Mouse (Mus musculus) ES-E14 (cell line): ENCODE measurements at regions not wholly inside any gene's neighbourhood (a gene's known extent, or its start where the extent isn't known, plus 50 kb on each side); places are given as distances from the start of the nearest gene placed in this dataset.

Experiments used
- CHD2 ChIP-seq: IDR thresholded peaks from 2 replicates; pipeline ENCODE4 v1.6.1; 2014; ENCODE audit warnings: mild to moderate bottlenecking, low read depth, low read length, inconsistent platforms
- HCFC1 ChIP-seq: IDR thresholded peaks from 2 replicates; pipeline ENCODE4 v1.6.1; 2012; ENCODE audit warnings: low read length, inconsistent platforms, borderline replicate concordance; ENCODE audit not compliant: insufficient read depth
- MAFK ChIP-seq: IDR thresholded peaks from 2 replicates; pipeline ENCODE4 v1.6.1; 2014; ENCODE audit warnings: mild to moderate bottlenecking, low read depth, low read length, inconsistent platforms; ENCODE audit not compliant: insufficient read depth
- ZC3H11A ChIP-seq: IDR thresholded peaks from 2 replicates; pipeline ENCODE4 v1.6.1; 2012; ENCODE audit warnings: low read depth, mild to moderate bottlenecking, inconsistent platforms, low read length, borderline replicate concordance
- ZNF384 ChIP-seq: IDR thresholded peaks from 2 replicates; pipeline ENCODE4 v1.6.1; 2012; ENCODE audit warnings: low read depth, low read length, inconsistent platforms

DNA sequence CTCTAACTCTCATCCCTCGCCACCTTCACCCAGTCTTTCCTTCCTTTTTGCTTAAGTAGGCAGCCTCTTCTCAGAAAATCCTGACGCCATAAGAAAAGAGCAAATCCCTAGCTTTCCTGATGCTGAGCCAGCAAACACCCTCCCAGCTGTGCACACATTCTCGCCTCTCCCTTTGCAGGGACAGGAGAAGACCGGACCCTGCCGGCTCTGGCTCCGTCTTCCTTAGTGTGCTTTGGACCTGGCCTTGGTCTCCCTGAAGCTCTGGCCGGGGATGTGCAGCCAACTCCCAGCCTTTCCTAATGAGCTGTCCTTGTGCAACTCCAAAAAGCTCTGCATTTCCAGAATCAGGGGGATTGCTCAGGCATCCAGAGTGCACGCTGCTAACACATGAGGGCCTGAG is 191.5 kb upstream of the Rgma start:
- no peak for TF ChIP-seq ZC3H11A
- no peak for TF ChIP-seq ZNF384
- no peak for TF ChIP-seq CHD2
- no peak for TF ChIP-seq HCFC1
- TF ChIP-seq MAFK, result no peak
